Mouse (Mus musculus) MEL (cell line): Measurements from ENCODE around the gene Cobll1.

ENCODE experiments used
- CHD2 ChIP-seq: IDR thresholded peaks from 2 replicates; pipeline ENCODE4 v1.6.1; 2011; ENCODE audit warnings: low read length, improper control_type of control experiment
- CTCF ChIP-seq, 3 experiments: IDR thresholded peaks in 2 of 3; conservative IDR thresholded peaks in 1 of 3; 2 replicates each; pipeline ENCODE4 v1.5.1; 2011 to 2012; ENCODE audit warnings: low read length in 3 of 3, low read depth in 2 of 3, mild to moderate bottlenecking in 2 of 3, improper control_type of control experiment in 1 of 3, inconsistent platforms in 1 of 3, mixed read lengths in 1 of 3, moderate library complexity in 1 of 3; ENCODE audit not compliant: control insufficient read depth in 1 of 3, insufficient read depth in 1 of 3, poor library complexity in 1 of 3, severe bottlenecking in 1 of 3
- E2F4 ChIP-seq: IDR thresholded peaks from 2 replicates; pipeline ENCODE4 v1.6.1; 2011; ENCODE audit warnings: low read depth, low read length, improper control_type of control experiment, borderline replicate concordance
- ELF1 ChIP-seq: IDR thresholded peaks from 2 replicates; pipeline ENCODE4 v1.6.1; 2014; ENCODE audit warnings: low read depth, mild to moderate bottlenecking, inconsistent platforms, low read length, improper control_type of control experiment, moderate library complexity
- EP300 ChIP-seq, 2 experiments: IDR thresholded peaks; 2 replicates each; pipeline ENCODE4 v1.6.1; 2011; ENCODE audit warnings: improper control_type of control experiment in 2 of 2, low read length in 2 of 2, low read depth in 1 of 2, mild to moderate bottlenecking in 1 of 2
- GABPA ChIP-seq: IDR thresholded peaks from 2 replicates; pipeline ENCODE4 v1.6.1; 2012; ENCODE audit warnings: low read depth, mild to moderate bottlenecking, inconsistent platforms, low read length, improper control_type of control experiment, moderate library complexity
- POLR2A ChIP-seq, 2 experiments: IDR thresholded peaks; 2 replicates each; pipeline ENCODE4 v1.6.1; 2011 to 2012; ENCODE audit warnings: low read length in 2 of 2, mild to moderate bottlenecking in 2 of 2, control low read depth in 1 of 2, improper control_type of control experiment in 1 of 2, low read depth in 1 of 2, moderate library complexity in 1 of 2; ENCODE audit not compliant: control insufficient read depth in 1 of 2, insufficient read depth in 1 of 2, poor library complexity in 1 of 2
- UBTF ChIP-seq: IDR thresholded peaks from 2 replicates; pipeline ENCODE4 v1.6.1; 2012; ENCODE audit warnings: low read depth, mild to moderate bottlenecking, inconsistent platforms, low read length, improper control_type of control experiment, moderate library complexity, borderline replicate concordance; ENCODE audit not compliant: insufficient read depth
- ZC3H11A ChIP-seq: IDR thresholded peaks from 2 replicates; pipeline ENCODE4 v1.6.1; 2012; ENCODE audit warnings: low read depth, mild to moderate bottlenecking, inconsistent platforms, low read length, improper control_type of control experiment

GRCm38 (mm10) chr2:65121012-65121411 is 118.2 kb downstream of the Cobll1 start:
- TF ChIP-seq GABPA (no peak), UBTF (no peak), EP300 (IDR thresholded peaks at IDR 0.05; ENCODE audit: low read depth in 1 of 2, low read length in 2 of 2) (no peak), E2F4 (no peak), CTCF (IDR thresholded peaks at IDR 0.05 in 2 of 3, conservative IDR thresholded peaks at IDR 0.05 in 1 of 3; ENCODE audit: control insufficient read depth in 1 of 3, insufficient read depth in 1 of 3, low read depth in 2 of 3, low read length in 3 of 3, poor library complexity in 1 of 3, severe bottlenecking in 1 of 3) (no peak), CHD2 (no peak), ELF1 (no peak), ZC3H11A (no peak), POLR2A (IDR thresholded peaks at IDR 0.05; ENCODE audit: control insufficient read depth in 1 of 2, insufficient read depth in 1 of 2, low read depth in 1 of 2, low read length in 2 of 2, poor library complexity in 1 of 2) (no peak)
